Mouse (Mus musculus): ENCODE measurements around the gene Rpl36. TPM values are rescaled to one million over a fixed set of nuclear protein-coding genes. Genes with fewer than 3 reads are reported as not detected.
A peak's percentile ranks its signal among the peaks of the same experiment; 100 is the strongest.

Gene Rpl36
- polyA plus RNA-seq, 1 experiment from 2014 or later: 1,716 TPM

- ATAC-seq (ENCODE audit: insufficient read depth, low FRiP score): no peak
- H3K9ac ChIP-seq (ENCODE audit: low read length): no peak overlapping the region
- H3K4me1 ChIP-seq (ENCODE audit: control insufficient read depth, insufficient read depth, low read length): no peaks in the 10 kb centered on the region
- H3K27me3 ChIP-seq (ENCODE audit: control insufficient read depth, insufficient read depth, low read length): no peaks in the 10 kb centered on the region
- no peak overlapping the region for H3K4me2 ChIP-seq (ENCODE audit: low read depth, low read length)
- H3K4me3 ChIP-seq (replicated peaks; ENCODE audit: low read length): no peak overlapping the region
- no peaks in the 10 kb centered on the region for H3K36me3 ChIP-seq (ENCODE audit: control insufficient read depth, insufficient read depth, low read length)
- WGBS: 69% methylated on average over 6 of the region's 6 CpGs
- no peaks in the 10 kb centered on the region for H3K9me3 ChIP-seq (replicated peaks; ENCODE audit: control insufficient read depth, low read length)
- no peak overlapping the region for H3K27ac ChIP-seq (ENCODE audit: low read length)
Observed at GRCm38 (mm10) chr17:56656171-56656570, 43.0 kb downstream of the Rpl36 start.

GRCm38 (mm10) chr17:56663659-56664058, 50.4 kb downstream of the Rpl36 start:
- Histone ChIP-seq H3K9ac (ENCODE audit: low read length) (peak overlapping the region; percentile 57), H3K4me1 (ENCODE audit: control insufficient read depth, insufficient read depth, low read length) (peaks cover 11% of the 10 kb centered on the region; the same call in 1 of the 2 replicates), H3K4me3 (replicated peaks; ENCODE audit: low read length) (peak overlapping the region; percentile 10), H3K27me3 (ENCODE audit: control insufficient read depth, insufficient read depth, low read length) (no peaks in the 10 kb centered on the region), H3K4me2 (ENCODE audit: low read depth, low read length) (peak overlapping the region; percentile 43), H3K36me3 (ENCODE audit: control insufficient read depth, insufficient read depth, low read length) (no peaks in the 10 kb centered on the region), H3K9me3 (replicated peaks; ENCODE audit: control insufficient read depth, low read length) (no peaks in the 10 kb centered on the region), H3K27ac (ENCODE audit: low read length) (no peak overlapping the region)
- 53% methylated on average over 3 of the region's 3 CpGs for WGBS
- ATAC-seq (ENCODE audit: insufficient read depth, low FRiP score): no peak

Other genes starting within 250 kb of the Rpl36 start
- gene Ptprs, start 136.9 kb upstream of the Rpl36 start, polyA plus RNA-seq (2015; fragmentation: Nextera tagmentation; extraction: Ambion mirVana): 58.5 and 61.9 TPM in 2 replicates
- not detected in 2 replicates for gene Znrf4, start 101.0 kb upstream of the Rpl36 start, polyA plus RNA-seq (2015; fragmentation: Nextera tagmentation; extraction: Ambion mirVana)
- gene Gm20219, start 59.0 kb upstream of the Rpl36 start, polyA plus RNA-seq (2015; fragmentation: Nextera tagmentation; extraction: Ambion mirVana): 17.5 and 21.3 TPM in 2 replicates
- gene Safb2, start 28.8 kb upstream of the Rpl36 start, polyA plus RNA-seq (2015; fragmentation: Nextera tagmentation; extraction: Ambion mirVana): 55.0 and 59.9 TPM in 2 replicates
- 78.9 and 88.5 TPM in 2 replicates for gene Safb, start 28.6 kb upstream of the Rpl36 start, polyA plus RNA-seq (2015; fragmentation: Nextera tagmentation; extraction: Ambion mirVana)
- gene 2410015M20Rik, start 3.6 kb upstream of the Rpl36 start, polyA plus RNA-seq (2015; fragmentation: Nextera tagmentation; extraction: Ambion mirVana): 240 and 266 TPM in 2 replicates
- 40.7 and 42.9 TPM in 2 replicates for gene Lonp1, start 13.5 kb downstream of the Rpl36 start, polyA plus RNA-seq (2015; fragmentation: Nextera tagmentation; extraction: Ambion mirVana)
- gene Catsperd, start 14.7 kb downstream of the Rpl36 start, polyA plus RNA-seq (2015; fragmentation: Nextera tagmentation; extraction: Ambion mirVana): 0.17 and 0.65 TPM in 2 replicates
- 75.6 and 79.7 TPM in 2 replicates for gene Ranbp3, start 59.9 kb downstream of the Rpl36 start, polyA plus RNA-seq (2015; fragmentation: Nextera tagmentation; extraction: Ambion mirVana)
- 426 and 434 TPM in 2 replicates for gene Ndufa11, start 104.4 kb downstream of the Rpl36 start, polyA plus RNA-seq (2015; fragmentation: Nextera tagmentation; extraction: Ambion mirVana)
- 19.6 and 20.2 TPM in 2 replicates for gene Vmac, start 104.6 kb downstream of the Rpl36 start, polyA plus RNA-seq (2015; fragmentation: Nextera tagmentation; extraction: Ambion mirVana)
- gene Nrtn, start 144.1 kb downstream of the Rpl36 start, polyA plus RNA-seq (2015; fragmentation: Nextera tagmentation; extraction: Ambion mirVana): 4.5 and 6.2 TPM in 2 replicates
- gene Dus3l, start 151.3 kb downstream of the Rpl36 start, polyA plus RNA-seq (2015; fragmentation: Nextera tagmentation; extraction: Ambion mirVana): 40.5 and 41.9 TPM in 2 replicates
- gene Prr22, start 156.8 kb downstream of the Rpl36 start, polyA plus RNA-seq (2015; fragmentation: Nextera tagmentation; extraction: Ambion mirVana): 1.0 and 1.1 TPM in 2 replicates
- 5.5 and 6.5 TPM in 2 replicates for gene Rfx2, start 217.6 kb downstream of the Rpl36 start, polyA plus RNA-seq (2015; fragmentation: Nextera tagmentation; extraction: Ambion mirVana)

All from stomach, embryonic 16.5 days (tissue).